Mouse (Mus musculus): ENCODE data around the gene Zfp787.
A peak's percentile ranks its signal among the peaks of the same experiment; 100 is the strongest.

GRCm38 (mm10) chr7:6171444-6172005 is 15.7 kb upstream of the Zfp787 start:
- TF ChIP-seq EP300 (optimal IDR thresholded peaks at IDR 0.05), result no peak
- peak; percentile 79 for TF ChIP-seq CTCF (IDR thresholded peaks at IDR 0.05; ENCODE audit: low read depth)

Data from stomach, postnatal 0 days (tissue).